Mouse (Mus musculus): ENCODE data around the gene Ubr4.

The Ubr4 gene

DNA sequence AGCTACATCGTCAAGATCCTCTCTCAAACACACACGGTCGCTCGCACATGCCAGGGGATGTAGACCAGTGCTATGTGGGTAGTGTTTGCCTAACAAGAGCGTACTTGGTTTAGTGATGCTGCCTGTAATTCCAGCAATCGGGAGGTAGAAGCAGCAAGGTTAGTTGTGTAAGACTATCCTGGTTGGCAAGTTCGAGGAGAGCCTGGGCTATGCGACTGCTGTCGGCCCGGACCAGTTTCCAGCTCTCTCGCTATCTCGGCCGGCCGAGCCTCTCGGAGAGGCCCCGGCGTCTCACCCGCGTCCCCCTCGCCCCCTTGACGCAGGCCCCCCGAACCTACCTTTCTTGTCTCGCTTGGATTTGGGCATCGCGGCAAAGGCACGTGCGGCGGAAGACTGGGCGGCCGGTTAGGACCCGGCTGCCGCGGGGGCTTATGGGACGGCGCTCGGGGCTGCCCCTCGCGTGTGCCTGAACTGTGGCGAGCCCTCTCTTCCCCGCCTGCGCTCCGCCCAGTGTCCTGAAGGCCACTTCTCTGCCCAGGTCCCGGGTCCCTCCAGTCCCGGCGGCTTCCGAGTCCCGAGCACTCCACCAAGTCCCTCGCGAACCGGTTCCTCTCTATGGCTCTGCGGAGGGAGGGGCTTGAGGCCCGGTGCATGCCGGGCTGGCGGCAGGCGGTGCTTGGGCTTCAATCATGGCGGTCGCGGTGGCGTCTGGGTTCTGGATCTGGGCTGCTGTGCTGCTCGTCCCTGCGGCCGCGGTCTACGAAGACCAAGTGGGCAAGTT is at the start of gene Ubr4, which contains the start of the genes Mrto4 and Emc1:
Gene Ubr4, plus strand, starts transcription at position 679 of the 781 bp plus-strand sequence.
Gene Mrto4, minus strand, starts transcription at position 646 of the 781 bp plus-strand sequence.
Gene Emc1, plus strand, starts transcription at position 657 of the 781 bp plus-strand sequence.
- peak; percentile 83 for DNase-seq (ENCODE audit: low spot score)

DNA sequence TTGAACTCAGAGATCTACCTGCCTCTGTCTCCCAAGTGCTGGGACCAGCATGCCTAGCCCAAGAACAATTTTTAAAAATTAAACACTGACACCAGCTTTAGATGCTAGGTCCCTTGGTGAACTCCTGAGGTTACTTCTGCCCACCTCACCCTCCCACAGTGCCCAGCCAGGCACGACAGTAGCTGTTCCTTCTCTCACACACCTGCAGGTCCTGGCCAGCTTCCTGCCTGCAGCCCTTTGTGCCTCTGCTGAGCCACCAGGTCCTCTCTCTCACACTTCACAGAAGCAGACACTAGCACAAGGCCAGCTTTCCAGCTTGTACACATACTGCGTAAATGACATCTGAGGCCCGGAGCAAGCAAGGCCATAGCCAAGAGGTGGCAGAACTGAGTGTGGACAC is 46.9 kb upstream of the Ubr4 start:
- no peak for DNase-seq (ENCODE audit: low spot score)

DNA sequence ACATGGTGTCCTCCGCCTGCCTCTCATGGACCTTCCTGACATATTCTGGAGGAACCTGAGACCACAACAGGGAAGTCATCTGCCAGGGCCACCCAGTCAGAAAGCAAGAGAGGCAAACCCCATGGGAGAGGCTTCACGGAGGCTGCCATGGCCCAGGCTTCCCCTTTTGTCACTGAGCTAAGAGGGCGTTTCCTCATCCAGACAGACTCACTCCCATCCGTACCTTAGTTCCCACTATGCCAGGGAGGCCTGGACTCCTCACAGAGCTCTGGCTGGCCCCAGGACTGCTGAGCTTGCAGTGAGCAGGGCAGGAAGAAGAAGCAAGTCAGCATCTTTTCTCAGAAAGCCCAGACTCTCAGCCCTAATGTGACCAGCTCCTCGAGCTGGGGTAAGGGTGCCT is 44.5 kb upstream of the Ubr4 start:
- peak; percentile 45 for DNase-seq (ENCODE audit: low spot score)

DNA sequence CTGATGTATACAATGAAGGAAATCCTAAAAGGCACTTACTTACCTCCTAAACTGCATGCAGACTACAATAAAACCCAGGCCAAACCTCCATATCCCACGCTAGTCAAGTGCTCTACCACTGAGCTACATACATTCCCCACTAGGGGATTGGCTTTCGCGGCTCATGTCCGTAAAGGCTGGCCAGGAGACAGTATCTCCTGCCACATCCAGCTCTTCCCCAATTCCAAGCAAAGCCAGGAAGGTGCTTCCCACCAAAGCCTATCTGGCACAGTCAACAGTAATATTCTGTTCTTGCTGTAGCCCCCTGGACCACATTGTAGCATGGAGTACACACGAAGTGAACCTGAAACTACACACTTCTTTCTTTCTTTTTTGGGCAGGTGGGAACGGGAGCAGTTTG is 42.8 kb upstream of the Ubr4 start:
- DNase-seq (ENCODE audit: low spot score), result no peak

DNA sequence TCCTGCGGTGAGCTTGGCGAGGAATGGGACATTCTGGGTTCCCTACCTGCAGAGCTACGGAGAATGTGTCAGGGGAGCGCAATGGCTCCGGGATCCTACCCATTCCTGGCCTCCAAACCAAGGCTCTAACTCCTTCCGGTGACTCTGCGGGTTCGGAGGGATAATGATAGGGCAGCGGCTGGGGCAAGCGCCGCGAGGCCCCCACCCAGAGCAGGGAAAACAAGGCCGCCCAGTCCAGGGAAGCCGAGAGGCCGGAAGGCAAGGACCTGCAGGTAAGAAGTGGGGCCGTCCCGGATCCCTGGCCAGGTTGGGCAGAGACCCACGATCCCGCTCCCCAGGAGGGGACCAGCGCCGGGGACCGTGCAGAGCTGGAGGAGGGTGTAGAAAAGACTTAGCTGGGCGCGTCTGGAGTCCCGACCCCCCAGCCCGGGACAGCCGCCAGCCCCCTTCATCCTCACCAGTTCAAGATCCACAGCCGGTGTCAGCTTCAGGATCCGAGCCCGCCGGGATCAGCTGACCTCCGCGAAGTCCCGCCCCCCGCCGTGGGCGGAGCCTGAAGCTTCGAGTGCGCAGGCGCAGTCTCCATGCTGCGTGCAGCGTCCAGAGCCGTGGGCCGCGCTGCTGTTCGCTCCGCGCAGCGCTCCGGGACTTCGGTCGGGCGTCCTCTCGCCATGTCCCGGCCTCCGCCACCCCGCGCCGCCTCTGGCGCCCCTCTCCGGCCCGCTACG is 42.1 kb upstream of the Ubr4 start, which contains the start of the genes Pqlc2 and Akr7a5:
Gene Pqlc2, minus strand, starts transcription at position 538 of the 728 bp plus-strand sequence.
Gene Akr7a5, plus strand, starts transcription at position 574 of the 728 bp plus-strand sequence.
- DNase-seq (ENCODE audit: low spot score), result peak; percentile 97

DNA sequence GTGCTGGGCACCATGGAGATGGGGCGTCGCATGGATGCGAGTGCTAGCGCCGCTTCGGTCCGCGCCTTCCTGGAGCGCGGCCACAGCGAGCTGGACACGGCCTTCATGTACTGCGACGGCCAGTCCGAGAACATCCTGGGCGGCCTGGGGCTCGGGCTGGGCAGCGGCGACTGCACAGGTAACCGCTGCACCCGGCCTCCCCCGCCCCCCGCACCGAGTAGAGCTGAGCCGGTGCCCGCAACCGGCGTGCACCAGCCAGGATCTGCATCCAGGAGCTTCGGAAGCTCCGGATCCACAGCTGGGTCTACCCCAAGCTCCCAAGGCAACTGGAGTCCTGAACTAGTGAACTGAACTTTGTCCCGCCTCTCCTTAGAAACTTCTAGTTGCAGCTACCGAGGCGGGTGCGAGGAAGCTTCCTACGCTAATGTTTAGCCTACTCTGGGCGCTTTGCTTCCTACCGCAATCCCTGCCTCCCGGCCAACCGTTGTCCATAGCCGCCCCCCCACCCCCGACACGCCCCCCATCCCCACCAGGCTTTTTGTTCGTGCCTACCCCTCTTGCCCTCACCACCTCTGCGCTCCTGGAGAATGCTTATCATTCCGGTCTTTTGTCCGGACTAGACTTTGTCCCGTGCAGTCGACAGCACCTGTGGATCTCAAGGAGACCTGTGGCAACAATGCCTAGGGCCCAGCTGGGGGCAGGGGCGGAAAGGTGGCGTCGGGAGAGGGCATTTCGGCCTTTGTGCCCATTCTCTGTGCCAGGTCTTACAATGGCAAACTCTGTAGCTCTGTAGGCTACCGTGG is 41.3 kb upstream of the Ubr4 start:
- DNase-seq (ENCODE audit: low spot score), result no peak

DNA sequence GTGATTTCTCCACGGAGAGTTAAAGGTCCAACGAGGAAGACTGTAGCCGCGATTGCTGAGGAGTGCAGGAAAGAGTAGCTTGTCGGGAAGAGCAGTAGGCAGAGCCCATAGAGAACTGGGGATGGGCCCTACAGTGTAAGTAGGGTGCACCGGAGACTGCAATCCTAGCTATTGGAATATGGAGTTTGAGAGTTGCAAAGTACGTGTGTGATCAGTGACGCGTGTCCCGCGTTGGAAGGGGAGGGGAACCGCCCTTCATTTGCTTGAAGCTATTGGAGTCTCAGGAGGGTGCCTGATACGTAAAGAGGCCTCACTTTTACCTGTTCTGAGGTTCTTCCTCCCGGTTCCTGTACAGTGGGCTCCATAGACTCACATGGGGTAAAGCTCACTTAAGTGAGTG is 40.7 kb upstream of the Ubr4 start:
- DNase-seq (ENCODE audit: low spot score), result no peak

DNA sequence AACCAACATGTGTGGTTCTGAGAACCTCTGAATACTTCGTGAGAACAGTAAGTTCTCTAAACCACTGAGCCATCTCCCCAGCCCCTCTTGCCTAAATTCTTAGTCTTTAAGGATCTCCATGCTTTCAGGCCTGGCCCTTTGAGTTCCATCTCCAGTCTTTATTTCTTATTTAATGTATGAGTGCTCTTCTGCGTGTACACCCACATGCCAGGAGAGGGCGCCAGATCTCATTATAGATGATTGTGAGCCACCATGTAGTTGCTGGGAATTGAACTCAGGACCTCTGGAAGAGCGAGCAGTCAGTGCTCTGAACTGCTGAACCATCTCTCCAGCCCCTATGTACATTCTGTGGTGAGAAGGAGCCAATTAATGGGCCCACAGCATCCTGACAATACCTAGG is 39.8 kb upstream of the Ubr4 start:
- DNase-seq (ENCODE audit: low spot score), result peak; percentile 38

DNA sequence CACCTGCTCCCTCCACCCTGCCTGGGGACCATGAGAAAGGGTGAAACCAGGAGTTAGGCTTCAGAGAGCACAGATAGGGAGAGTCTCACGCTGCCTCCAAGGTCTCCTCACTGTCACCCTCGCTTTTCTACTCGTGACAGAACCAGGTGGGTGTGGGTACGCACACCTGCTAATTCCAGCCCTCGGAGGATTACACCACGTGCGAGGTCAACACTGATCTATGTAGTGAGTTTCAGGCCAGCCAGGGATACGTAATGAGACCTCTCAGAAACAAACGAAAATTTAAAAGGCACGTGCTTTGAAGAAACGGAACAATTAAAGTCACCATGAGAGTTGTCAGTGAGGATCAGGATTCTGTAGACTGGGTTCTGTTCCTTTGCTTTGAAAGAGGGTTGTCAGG is 34.0 kb upstream of the Ubr4 start:
- DNase-seq (ENCODE audit: low spot score), result no peak

DNA sequence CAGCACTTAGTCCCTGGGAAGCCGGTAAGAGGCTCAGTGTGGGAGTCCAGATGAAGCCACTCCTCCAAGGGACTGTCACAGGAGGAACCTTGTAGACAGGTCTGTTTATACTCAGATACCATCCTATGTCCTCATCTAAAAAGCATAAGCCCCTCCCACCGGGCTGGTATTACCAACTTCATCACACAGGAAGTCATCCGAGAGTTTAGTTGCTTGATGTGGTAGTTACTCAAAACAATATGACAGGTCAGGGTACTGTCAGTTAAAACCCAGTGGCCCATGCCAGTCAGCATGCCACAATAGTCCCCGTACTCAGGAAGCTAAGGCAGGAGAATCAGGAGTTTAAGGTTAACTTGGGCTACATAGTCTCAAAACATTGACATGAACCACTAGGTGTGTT is 32.7 kb upstream of the Ubr4 start:
- DNase-seq (ENCODE audit: low spot score), result no peak

DNA sequence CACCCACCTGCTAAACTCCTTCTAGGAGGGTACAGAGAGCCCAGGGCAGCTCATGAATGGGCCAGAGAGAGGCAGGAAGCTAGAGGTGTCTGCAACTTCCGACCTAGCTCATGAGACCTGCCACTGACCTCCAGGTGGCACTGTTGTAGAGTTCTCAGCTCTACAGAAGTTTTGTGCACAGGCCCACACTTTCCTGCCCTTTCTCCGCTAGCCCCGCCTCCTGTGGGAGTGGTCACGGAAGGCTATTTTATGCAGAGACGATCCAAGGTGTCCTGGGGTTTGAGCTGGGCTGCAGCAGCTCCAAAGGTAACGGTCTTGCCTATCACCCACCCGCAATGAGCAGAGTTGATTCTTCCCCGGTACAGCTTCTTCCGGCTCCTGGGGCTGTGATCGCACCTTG is 21.8 kb upstream of the Ubr4 start:
- peak; percentile 86 for DNase-seq (ENCODE audit: low spot score)

DNA sequence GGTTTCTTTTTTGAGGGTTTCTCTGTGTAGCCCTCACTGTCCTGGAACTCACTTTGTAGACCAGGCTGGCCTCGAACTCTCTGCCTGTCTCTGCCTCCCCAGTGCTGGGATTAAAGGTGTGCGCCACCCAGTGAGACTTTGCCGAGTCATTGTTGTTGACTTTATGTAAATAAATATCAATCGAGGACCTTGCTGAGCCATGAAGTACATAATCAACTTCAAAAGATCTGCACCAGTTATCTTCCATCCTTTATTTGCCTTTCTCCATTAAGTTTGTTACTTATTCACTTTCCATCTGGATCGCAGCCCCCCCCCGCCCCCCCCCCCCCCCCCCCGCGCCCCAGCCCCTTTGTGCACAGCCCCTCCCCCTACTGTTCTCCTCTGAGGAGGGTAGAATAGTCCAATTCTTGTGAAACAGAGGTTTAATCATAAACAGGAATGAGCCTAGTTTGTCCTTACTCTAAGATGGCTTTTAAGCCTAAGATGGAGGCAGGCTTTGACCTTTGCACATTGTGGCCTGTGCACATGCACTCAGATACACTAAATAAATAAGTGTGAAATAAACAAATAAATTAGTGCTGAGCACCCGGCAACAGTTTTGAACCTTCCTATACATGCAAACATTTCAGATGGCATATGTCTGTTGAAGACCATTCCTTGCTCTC is 17.6 kb upstream of the Ubr4 start:
- no peak for DNase-seq (ENCODE audit: low spot score)

DNA sequence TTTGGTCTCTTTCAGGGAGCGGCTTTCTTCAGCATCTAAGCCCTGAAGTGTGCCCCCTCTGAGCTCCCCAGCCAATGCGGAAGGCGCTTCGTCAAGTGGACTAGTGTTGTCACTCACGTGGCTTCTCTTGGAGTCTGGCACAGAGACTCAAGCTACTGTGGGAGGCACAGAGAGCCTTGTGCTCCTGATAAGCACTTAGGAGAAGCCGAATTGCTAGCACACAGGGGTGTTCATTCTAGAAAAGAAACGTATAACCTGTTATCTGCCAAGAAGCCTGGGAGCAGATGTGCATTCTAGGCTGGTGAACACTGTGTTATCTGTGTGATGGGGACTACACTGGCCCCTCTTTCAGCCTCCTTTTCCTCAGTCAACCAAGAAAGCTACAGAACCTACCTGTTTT is 16.9 kb upstream of the Ubr4 start:
- DNase-seq (ENCODE audit: low spot score), result no peak

DNA sequence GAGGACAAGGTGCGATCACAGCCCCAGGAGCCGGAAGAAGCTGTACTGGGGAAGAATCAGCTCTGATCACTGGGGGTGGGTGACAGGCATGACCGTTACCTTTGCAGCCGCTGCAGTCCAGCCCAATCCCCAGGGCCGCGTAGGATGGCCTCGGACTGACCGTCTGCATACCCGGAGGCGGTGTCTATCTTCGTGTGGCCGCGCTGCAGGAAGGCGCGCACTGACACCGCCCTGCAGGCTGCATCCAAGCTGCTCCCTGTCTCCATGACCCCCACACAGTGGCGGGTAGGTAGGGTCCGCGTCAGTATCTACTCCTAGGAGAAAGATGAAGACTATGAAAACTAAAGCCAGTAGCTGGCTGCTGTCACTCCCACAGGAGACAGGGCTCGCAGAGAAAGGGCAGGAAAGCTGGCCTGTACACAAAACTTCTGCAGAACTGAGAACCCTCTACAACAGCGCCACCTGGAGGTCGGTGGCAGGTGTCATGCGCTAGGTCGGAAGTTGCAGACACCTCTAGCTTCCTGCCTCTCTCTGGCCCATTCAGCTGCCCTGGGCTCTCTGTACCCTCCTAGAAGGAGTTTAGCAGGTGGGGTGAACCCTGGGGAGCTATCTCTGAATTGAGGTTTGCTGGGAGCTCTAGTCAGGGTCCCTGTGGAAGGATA is 15.5 kb upstream of the Ubr4 start:
- peak; percentile 77 for DNase-seq (ENCODE audit: low spot score)

DNA sequence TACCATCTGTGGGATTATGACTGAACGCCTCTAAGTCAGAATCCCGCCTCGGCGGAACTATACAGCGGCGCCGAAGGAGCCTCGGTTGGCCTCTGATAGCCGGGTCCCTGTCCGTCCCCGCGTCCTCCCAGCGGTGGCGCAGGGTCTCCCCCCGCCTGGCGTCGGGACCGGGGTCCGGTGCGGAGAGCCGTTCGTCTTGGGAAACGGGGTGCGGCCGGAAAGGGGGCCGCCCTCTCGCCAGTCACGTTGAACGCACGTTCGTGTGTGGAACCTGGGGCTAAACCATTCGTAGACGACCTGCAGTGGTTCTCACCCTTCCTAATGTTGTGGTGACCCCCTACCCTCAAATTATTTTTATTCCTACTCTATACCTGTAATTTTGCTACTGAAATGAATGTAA is 14.3 kb upstream of the Ubr4 start:
- no peak for DNase-seq (ENCODE audit: low spot score)

DNA sequence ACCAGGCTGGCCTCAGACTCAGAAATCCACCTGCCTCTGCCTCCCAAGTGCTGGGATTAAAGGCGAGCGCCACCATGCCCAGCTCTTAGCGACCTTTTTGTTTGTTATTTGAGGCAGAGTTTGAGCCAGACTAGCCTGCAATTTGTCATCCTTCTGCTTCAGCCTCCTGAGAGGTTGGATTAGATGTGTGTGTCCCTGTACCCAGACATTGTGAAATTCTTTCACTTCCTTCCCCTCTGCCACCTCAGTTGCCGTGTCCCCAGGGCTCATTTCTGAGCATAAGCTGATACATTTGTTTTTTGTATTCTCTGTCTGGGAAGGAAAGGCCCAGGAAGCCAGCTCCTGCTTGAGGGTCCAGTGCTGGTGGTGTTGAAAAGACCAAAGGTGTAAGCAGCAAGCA is 11.6 kb upstream of the Ubr4 start:
- DNase-seq (ENCODE audit: low spot score), result no peak

DNA sequence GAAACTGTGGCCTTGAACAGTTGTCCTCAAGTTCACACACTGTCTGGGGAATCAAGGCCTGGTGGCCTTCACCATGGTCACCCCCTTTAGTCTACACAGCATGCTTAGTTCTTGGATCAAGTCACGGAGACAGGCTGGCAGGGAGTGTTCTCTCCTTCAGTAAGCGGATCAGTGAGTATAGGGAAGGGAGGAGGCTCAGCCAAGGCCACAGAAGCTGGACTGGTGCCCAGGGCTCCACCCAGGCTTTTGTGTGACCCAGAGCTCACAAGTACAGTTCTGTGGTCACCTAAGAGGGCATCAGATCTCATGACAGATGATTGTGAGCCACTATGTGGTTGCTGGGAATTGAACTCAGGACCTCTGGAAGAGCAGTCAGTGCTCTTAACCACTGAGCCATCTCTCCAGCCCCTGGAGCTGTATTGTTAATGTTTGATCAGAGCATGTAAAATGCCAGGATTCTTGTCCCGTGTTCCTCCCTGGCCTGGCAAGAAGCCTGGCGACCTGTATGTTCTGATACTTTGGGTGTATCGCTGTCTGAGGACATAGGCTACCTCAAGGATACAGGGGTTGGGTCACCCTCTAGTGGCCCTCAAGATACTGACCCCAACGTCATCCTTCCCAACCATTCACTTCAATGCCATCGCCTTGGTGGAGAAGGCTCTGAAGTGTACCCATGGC is 10.7 kb upstream of the Ubr4 start:
- peak; percentile 12 for DNase-seq (ENCODE audit: low spot score)

DNA sequence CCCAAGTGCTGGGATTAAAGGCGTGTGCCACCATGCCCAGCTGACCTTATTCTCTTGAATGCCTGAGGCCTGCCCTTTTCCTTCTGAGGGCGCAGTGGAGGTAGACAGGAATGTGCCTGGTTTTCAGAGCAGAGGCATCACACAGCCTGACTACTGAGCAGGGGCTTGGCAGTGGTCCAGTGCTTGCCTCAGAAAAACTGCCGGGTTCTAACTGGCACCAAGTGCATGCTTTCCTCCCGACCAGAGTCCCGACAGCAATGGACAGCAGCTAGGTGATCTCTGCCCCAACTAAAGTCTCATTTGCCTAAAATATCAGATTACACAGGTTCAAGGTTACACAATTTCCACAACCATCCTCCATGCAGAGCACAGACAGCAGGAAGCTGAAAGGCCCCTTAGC is 8.7 kb upstream of the Ubr4 start:
- DNase-seq (ENCODE audit: low spot score), result no peak

DNA sequence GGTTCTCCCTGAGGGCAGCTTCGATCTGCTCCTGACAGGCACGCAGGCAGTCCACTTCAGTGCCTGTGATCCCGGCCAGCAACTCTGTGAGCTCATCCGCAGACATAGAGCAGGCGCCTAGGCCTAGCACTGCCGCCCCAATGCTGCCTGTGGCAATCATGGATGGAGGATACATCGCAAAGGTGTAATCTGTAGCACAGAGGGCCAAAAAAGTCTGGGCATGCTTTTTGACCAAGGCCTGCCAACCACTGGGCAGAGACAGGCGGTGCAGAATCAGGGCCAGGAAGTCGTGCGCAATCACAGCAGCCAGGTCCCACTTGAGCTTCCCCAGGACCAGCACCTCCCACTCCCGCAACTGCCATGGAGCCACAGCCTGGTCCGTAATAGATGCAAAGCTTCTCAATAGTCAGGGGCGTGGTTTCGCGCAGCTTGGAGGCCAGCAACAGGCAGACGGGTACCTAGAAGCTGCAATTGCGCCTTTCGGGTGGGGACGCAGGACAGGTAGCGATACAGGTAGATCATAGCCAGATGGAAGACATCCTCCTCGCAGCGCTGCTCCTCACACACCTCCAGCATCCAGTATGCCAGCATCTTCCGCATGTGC is 6.9 kb upstream of the Ubr4 start:
- no peak for DNase-seq (ENCODE audit: low spot score)

DNA sequence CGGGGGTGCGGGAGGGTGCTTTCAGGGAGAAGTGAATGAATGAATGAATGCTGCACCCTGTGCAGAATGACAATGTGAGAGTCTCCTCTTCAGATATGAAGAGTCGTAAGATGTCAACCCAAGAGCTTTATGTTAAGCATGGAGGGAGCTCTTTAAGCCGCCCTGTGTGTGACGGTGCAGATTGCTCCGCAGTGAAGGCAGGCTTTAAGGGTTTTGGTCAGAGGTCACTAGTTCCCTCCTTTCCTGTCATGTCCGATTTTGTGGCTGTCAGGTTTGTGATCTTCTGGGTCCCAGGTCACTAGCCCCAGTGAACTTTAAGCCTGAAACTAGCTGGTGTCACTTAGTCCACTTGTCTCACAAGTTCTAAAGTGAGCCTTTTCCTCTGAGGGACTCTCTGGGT is 423 bp downstream of the Ubr4 start:
- no peak for DNase-seq (ENCODE audit: low spot score)
